Mouse (Mus musculus) right cerebral cortex, postnatal 10 days (tissue): Measurements from ENCODE around the gene Mrnip.

ENCODE experiments used
- DNase-seq, 2 experiments: peaks; one replicate each; pipeline ENCODE4 v3.0.0; 2021; ENCODE audit warnings: low spot score in 2 of 2

The Mrnip gene

DNA sequence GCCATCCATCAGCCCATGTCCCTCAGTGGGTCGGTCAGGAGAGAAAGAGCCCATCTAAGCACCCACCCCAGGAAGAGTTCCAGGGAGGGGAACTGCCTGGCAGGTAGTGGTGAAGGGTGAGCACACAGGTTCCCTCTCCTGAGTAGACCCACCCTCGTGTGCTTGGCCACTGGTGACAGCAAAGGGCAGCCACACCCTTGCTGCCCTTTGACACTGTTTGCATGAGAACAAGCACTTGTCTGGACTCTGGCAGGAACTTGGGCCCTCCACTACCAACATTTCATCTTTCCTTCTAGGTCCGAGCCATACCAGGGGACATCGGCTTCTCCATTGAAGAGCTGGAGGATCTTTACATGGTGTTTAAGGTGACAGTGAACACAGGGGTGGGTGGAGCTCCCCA lies 14.9 kb upstream of the Mrnip start:
- no peak for DNase-seq

DNA sequence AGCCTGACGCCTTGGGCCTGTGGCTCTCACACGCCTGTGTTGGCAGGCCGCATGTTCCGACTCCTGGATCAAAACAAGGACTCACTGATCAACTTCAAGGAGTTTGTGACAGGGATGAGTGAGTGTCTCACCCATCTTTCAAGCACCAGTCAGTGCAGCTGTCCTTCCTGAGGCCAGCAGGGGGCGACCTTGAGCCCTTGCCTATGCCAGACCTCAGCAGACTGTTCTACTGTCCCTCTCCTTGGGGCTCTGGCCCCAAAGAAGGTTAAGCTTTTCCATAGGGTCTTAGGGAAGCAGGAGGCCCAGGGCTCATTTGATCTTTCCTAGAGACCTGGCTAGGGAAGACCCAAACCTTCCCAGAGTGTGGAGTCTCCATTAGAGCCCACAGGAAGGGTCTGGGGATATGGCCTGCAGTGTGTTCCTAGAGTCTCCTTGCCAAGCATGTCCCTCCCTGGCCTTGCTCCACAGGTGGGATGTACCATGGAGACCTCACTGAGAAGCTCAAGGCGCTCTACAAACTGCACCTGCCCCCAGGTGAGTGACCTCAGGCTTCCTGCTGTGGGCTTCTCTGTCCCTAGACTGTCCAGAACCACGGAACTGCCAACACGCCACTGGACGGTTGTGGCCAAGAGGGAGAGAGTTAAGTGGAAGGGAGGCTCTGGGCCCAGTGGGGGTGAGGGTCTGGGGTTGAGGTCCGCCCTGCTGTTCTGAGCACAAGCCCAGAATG lies 12.5 kb upstream of the Mrnip start:
- DNase-seq, result peak; percentile 51 to 53

DNA sequence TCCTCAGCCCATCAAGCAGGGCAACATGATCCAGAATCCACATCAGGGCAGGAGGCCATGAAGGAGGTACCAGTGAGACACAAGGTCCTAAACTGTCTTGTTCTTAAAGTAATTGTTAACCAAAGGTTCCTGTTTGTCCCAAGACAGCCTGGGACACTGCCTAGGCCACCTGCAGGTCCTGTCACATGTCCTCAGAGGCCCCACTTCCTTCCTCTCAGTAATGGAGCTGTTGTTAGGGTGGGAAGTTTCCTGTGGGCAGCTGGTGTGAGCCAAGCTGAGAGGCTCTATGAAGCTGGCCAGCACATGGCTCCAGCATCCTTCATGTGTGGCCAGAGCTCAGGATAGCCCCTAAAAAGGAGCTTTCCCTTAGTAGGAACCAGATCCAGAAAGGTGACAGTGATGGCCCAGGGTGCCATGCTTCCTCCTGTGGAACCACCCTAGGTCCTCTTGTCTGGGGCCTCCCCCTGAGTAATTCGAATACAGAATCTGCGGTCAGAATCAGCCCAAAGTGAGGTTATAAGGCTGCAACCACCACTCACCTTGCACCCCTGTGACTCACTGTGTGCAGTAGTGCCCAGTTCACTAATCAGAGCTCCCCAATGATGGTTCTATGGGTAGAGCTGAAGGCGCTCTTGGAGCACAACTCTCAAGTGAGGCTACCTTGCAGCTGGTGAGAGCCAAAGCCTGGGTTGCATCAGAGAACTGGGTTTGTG lies 11.8 kb upstream of the Mrnip start:
- DNase-seq, result peak in 1 of 2 experiments; percentile 18

DNA sequence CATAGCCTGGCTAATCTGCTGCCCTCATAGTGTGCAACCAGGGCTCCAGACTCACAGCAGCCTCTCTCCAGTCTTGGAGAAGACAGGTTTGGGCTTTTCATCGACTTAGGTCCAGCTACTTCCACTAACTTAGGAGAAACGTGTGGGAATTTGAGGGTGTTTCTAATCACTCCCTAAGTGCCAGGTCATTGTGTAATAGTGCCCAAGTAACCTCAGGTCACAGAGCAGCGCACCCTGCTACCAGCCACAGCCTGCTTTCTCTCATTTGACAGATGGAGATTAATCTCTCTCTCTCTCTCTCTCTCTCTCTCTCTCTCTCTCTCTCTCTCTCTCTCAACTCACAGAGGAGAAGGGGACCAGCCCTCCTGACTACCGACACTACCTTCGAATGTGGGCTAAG lies 5.9 kb upstream of the Mrnip start:
- no peak for DNase-seq

DNA sequence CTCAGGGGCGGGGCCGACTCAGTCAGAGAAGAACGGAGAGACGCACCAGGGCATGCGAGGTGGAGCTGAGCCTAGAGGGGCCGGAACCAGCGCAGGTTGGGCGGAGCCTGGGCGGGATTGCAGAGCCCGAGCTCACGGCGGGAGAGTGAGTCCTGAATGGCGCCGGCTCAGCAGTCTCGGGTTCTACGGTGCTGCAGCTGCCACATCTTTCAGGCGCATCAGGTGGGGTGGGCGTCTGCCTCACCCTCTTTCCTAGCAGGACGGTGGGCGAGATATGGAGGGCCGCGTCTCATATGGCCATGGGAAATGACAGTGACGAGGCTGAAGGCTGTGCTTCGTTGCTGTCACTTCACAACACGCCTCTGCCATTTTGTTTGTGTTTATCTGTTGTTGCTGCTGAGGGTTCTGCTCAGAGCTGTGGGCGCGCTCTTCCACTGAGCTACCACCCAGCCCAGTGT lies 515 bp downstream of the Mrnip start:
- DNase-seq, result peak; percentile 98

DNA sequence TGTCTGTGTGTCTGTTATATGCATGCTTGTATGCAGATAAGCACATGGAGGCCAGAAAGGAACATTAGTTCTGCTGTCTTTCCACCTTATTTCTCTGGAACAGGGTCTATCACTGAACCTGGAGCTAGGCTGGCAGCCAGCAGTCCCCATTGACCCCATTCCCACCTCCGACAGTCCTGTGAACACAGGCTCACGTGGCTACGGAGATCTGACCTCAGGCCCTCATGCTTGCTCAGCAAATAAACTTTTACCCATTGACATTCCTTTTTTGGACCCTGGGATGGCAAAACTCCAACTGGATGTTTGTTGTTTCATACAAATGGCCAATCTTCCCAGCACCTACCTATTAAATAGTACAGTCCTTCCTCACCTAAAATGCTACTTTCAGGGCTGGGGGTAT lies 2.1 kb downstream of the Mrnip start:
- peak in 1 of 2 experiments; percentile 24 for DNase-seq

DNA sequence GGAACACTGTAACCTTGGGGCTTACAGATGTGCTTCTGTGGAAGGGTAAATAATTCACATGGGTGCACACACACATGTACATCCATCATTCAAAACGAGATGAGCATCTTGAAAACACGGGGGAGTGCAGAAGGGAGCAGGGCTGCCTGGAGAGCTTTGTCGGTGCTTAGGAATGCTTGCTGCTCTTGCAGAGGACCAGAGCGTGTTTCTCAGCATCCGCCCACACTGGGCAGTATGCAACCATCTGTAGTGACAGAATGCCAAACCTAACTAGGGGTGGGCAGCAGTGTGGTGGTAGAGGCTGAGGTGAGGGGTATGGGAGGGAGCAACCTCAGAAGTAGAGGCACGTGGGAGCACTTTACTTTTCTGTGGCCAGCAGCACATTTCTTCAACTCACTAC lies 2.9 kb downstream of the Mrnip start:
- DNase-seq, result no peak

DNA sequence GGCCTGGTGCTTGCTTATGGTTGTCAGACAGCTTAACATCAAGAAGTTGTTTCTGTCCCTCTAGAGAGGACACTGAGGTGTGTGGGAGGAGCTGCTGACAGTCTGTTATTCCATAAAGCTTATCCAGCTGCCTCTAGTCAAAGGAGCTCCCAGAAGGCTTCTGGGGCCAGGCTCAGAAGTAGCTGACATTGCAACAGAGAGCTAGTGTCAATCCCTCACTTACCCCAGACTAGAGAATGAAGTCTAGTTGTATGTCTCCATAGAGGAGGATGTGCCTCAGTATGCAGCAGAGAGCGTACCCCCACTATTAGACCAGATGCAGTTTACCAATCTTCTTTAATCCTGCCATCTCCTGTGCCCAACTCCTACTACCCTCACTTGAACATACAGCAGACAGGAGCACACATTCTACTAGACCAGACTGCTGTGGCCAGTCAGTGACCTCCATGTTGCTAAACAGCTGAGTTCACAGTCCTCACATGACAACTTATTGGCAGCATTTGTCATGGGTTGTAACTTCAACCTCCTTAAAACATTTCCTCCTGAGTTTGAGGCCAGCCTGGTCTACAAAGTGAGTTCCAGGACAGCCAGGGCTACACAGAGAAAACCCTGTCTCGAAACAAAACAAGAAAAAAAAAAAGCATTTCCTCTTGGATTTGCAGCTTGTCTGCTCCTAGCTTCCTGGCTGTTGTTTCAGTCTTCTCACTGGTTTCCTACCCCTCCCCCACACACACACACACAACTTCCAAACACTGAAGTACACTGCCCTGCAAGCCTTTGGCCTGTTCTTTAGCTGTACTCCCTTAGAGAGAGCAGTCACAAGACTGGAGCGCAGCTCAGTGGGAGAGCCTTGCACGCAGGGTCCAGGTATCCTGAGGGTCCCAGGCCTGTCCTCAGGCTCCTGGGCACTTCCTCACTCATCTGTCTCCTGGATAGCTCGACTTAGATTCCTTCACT lies 4.6 kb downstream of the Mrnip start:
- no peak for DNase-seq

DNA sequence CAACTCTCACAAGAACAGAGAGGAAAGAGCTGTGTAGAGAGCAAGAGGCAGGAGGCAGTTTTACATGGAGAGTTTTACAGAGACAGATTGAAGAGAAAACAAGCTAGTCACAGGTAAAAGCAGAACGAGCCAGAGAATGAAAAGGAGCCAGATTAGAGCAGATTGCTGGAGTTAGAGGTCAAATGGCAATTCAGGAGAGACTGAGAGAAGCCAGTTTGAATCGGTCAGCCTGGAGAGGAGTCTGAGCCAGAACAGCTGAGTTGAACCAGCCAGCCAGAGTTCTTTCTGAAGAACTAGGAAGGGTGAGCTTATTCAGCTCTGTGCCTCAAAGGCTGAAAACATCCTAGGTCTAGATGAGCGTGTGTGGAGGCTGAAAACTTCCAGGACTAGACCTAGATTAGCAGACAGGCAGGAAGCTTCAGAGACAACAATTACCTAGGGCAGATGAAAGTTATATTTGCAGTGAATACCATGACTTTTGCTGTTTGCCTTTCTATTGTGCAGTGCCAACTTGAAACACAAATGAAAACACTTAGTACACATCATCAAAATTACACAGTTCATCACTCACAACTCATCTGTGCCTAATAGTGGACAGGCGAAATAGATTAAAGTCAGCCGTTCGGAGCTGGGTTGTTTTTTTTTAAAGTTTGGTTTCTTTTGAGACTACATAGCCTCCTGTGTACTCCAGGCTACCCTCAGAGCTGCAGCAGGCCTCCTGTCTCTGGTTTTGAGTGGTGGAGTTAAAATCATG lies 6.4 kb downstream of the Mrnip start:
- DNase-seq, result no peak

DNA sequence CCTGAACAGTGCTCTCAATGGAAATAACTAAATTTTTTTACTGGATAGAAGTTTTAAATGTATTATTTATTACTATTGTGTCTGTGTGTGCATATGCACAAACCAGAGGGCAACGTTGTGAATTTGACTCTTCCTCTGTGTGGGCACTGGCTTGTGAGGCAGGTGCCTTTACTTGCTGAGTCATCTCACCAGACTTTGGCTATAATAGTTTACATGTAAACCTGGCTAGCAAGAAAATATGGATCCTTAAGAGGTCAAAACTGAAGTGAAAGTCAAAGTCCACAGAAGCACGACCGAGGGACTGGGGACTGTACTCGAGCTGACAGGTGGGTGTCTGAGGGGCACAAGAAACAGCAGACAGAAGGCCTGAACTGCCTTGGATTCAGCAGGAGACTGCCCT lies 8.5 kb downstream of the Mrnip start:
- DNase-seq, result no peak

DNA sequence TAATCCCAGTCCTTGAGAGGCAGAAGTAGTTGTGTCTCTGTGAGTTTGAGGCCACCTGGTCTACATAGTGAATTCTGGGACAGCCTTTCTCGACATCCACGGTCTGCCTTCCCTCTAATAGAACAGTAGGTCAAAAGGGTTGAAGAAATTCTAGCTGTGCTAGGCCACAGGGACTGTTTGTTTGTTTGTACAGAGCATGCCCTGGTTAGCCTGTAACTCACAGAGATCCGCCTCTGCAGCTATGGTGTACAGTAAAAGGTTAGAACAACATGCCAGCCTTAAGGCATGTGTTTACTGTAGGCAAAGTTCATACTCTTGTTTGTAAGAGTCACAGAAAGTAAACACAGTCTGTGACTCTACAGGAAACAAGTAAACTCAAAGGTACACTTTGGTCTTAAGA lies 10.5 kb downstream of the Mrnip start:
- DNase-seq, result no peak

DNA sequence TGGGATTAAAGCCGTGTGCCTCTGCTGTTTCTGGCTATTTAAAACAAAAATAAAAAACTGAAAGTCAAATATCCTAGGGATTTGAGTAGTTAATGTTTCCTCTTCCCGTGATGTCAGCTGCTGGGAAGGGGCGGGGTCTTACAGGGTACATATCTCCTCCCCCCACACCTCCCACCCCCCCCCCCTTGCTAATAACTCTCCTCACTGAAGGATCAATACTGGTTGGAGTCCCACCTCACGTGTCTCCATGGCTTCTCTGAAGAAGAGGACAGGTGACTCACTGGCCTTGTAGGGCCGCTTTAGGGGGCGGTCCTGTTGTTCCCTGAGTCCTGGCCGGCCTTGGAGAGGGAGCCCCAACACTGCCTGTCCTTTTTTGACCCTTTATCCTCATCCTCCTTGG lies 14.4 kb downstream of the Mrnip start:
- no peak for DNase-seq

DNA sequence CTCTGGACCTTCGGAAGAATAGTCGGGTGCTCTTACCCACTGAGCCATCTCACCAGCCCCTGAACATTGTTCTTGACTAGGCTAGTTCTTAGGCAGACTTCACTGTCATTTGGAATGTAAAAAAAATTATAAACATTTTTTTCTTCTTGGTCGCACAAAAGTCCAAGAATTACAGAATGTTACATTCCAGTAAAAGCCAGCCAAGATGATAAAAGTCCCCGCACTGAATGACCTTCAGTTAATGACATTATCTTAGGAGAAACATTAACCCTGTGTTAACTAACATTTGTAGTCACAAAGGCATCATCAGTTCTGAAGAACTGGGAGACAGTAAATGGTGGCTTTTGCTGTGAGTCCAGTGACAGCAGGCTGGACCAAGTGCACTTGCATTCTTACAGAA lies 16.1 kb downstream of the Mrnip start:
- no peak for DNase-seq

DNA sequence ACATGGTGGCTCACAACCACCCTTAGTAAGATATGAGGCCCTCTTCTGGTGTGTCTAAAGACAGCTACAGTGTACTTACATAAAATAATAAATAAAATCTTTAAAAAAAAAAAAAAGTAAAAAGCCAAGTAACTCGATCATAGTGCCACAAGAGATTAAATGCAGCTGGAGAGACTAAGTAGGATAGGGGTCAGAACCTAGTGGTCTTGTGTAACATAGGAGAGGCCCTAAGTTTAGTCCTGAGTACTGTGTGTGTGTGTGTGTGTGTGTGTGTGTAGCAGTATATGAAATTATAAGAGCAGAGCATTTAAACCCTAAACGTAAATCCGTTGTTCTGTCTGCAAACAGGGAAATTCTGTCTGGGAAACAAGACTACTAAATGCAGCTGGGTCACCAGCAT lies 18.0 kb downstream of the Mrnip start:
- no peak for DNase-seq

DNA sequence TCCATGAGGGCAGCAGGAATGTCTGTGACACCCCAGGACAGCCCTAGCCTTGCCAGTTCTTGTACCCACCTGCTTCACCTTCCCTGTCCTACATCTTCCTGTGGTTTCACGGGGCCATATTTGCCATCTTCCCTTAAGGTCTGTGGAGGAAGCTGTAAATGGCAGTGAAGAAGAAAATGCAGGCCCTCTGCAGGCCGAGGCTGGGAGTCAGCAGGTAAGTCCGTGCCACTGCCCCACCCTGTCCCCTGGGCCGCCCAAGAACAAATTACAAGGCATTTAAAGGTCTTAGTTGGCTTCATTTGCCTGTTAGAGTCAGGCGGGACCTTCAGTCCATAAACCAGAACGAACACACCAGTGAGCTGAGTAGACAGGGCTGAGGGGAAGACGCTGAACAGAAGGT lies 19.8 kb downstream of the Mrnip start:
- DNase-seq, result no peak

DNA sequence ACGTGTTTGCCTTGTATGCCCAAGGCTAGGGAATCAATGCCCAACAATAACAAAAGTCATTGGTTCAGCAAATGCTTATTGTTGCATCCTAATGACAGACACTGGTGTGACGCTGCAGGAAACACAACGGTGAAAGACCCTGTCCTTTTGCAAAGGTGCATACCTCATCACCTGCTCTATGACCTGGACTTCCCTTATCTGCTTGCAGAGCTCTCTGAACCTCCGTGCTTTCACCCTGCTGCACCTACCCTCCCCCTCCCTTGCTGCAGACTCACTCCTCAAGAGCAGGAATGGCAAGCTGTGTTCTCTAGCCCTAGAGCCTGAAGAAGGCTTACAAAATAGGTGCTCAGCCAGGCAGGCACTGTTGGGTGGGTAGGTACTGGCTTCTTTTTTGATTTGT lies 20.5 kb downstream of the Mrnip start:
- no peak for DNase-seq

DNA sequence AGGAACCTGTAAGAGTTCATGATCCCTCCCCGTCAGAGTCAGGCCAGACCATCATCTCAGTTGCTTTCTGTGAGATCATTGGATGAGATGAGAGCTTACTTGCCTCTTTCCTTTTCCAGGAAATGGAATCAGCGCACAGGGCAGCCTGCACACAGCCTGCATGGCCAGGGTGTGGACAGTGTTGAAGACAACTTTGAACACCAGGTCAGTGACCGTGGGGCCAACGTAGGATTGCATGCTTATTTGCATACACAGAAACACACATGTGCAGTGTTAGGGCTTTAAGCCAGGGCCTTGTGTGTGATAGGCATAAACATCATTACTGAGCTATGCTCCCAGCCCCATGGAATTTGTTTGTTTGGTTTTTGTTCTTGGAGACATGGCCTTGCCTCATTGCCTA lies 23.3 kb downstream of the Mrnip start:
- no peak for DNase-seq

DNA sequence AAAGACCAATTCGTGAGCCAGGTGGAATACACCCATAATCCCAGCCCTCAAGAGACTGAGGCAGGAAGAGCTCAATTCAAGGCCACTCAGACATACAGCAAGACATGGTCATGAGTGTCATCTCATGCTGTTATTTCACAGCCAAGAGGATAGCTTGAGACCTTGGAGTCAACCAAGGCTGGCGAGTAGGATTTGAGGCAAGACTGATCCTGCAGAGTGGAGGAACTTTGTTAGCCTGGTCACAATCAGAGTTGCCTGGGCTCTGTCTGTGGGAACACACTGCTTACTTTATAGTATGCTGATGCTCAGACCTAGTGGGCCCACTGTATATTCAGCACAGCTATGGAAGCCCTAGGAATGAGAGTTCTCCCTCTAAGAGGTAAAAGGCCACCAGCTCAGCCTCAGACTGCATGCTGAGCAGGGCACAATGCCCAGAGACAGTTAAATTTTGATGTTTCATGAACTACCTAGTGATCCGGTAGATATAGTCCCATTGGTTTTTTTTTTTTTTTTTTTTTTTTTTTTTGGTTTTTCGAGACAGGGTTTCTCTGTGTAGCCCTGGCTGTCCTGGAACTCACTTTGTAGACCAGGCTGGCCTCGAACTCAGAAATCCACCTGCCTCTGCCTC lies 24.1 kb downstream of the Mrnip start:
- no peak for DNase-seq

DNA sequence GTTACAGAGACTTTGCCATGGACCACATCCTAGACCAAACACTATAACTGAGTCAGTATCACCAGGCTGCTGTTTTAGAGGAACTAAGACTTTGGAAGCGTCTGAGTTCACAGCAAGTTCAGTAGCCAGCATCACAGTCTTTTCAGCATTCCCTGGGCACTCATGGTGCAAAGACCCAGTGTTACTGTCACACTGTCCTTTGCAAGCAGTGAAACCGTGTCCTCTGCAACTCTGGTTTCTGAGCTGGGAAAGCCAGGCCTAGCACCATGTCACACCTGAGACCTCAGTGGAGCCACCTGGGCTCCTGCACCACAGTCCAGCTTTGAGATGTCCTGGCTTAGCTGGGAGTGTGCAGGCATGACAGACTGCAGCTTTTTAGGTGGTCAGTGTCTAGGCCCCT lies 24.7 kb downstream of the Mrnip start:
- DNase-seq, result no peak

DNA sequence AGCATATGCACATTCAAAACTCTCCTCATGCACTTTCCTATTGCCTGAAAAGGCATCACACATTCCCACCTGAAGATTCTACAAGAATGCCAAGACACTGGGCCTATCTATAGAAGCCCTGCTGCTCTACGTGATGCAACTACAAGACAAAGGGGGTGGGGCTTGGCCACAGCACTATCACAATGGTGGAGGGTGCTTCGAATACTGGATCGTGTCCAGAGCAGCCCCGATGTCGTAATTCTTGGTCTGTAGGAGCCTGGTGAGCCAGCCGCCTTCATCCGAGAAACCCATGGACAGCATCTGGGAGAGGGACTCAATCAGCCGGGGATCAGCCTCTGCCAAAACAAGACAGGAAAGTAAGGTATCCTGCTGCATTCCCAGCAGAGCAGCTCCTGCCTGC lies 26.4 kb downstream of the Mrnip start:
- DNase-seq, result no peak

DNA sequence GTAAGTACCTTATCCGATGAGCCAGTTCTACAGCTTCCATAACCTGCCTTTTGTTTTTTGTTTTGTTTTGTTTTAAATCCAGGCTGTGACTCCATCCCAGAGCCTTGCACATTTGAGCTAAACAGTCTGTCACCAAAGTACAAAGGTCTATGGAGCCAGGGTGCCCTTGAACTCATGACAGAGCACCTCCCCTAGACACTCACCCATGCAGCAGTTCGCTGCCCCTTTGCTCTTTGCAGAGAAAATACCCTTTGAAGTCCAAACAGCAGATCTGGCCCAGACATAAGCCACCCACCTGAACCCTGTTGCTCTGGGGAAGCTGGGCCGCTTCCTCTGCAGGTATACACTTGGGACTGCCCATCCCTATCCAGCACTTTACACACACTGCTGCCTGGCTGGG lies 27.3 kb downstream of the Mrnip start:
- no peak for DNase-seq
